In the genomic region with DNA sequence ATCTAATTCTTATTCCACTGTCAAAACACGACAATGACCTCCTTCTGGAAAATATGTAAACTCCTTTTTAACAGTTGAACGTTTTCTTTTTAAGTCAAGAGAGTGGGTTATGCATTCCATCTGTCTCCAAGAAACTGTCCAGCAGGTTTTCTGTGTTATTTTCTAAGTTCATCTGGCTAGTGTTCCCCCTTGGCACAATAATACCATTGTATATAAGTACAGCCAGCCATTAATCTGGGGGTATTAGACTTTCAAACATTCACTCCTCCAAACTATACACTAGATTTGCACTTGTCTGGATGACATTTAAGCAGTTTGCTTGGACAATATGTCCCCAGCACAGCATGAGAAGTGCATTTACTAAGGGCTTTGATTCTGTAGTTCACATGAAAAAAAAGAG, we compare ENCODE assay signal across 14 mouse cellular contexts.
"Had no signal": no experiment of that assay in that cellular context is flagged by ENCODE, and none has a peak within 500 bp of the region (broad histone marks: within the 10 kb centered on the region; RNA-seq: fewer than 3 reads in every experiment).

No protein-coding gene starts in this region.

- H3K27ac ChIP-seq: layer of hippocampus, adult 2 months; limb, embryonic 12.5 days; liver, embryonic 13.5 days; macrophage; midbrain, embryonic 12.5 days; neural tube, embryonic 13.5 days had no signal

- H3K27me3 ChIP-seq: limb, embryonic 12.5 days; liver, embryonic 13.5 days; megakaryocyte, embryonic 14.5 days; midbrain, embryonic 12.5 days; neural tube, embryonic 13.5 days had no signal

- DNase-seq: liver; liver, embryonic 13.5 days; liver, postnatal 0 days; right cerebral cortex, adult 18-20 months; right cerebral cortex, postnatal 25 days; thymus, postnatal 4 days had no signal

- H3K4me3 ChIP-seq: layer of hippocampus, adult 2 months; limb, embryonic 12.5 days; liver, embryonic 13.5 days; megakaryocyte, embryonic 14.5 days; midbrain, embryonic 12.5 days; neural tube, embryonic 13.5 days had no signal

- H3K9me3 ChIP-seq: limb, embryonic 12.5 days; liver, embryonic 13.5 days; midbrain, embryonic 12.5 days; neural tube, embryonic 13.5 days had no signal

- H3K36me3 ChIP-seq: limb, embryonic 12.5 days; liver, embryonic 13.5 days; midbrain, embryonic 12.5 days; neural tube, embryonic 13.5 days had no signal

- H3K4me1 ChIP-seq: limb, embryonic 12.5 days; liver, embryonic 13.5 days; megakaryocyte, embryonic 14.5 days; neural tube, embryonic 13.5 days had no signal

- ATAC-seq: liver, postnatal 0 days; lung, postnatal 0 days; midbrain, embryonic 16.5 days had no signal

- H3K9ac ChIP-seq: limb, embryonic 12.5 days; liver, embryonic 13.5 days; liver, postnatal 0 days; midbrain, embryonic 12.5 days; neural tube, embryonic 13.5 days had no signal

- H3K4me2 ChIP-seq: limb, embryonic 12.5 days; liver, embryonic 13.5 days; midbrain, embryonic 12.5 days; neural tube, embryonic 13.5 days had no signal
